Mouse (Mus musculus) stomach, postnatal 0 days (tissue): ENCODE results near the gene Zfp804b. TPM values are rescaled to one million over a fixed set of nuclear protein-coding genes. Genes with fewer than 3 reads are reported as not detected.
"Not testable (repeated sequence)": the region's sequence is repeated elsewhere in the genome, so short reads cannot be mapped to it uniquely, and the experiment has no call there.

Experiments
- ATAC-seq: fragments of 200-750 bp; cut with Nextera tagmentation; 2 replicates; pipeline ENCODE4 v1.8.0; 2017; ENCODE audit not compliant: low FRiP score, low TSS enrichment
- DNase-seq: peaks from one replicate; pipeline ENCODE4 v3.0.0-alpha.2; 2016; ENCODE audit warnings: low spot score
- H3K27ac ChIP-seq: fragments of 300-500 bp; sonication (generic); replicated peaks from 2 replicates; pipeline ENCODE4 v1.5.1; 2014; ENCODE audit warnings: mild to moderate bottlenecking, control low read depth
- H3K27me3 ChIP-seq: fragments of 300-500 bp; sonication (generic); 2 replicates; pipeline ENCODE4 v1.6.1; 2014; ENCODE audit warnings: low read length; ENCODE audit not compliant: control insufficient read depth, insufficient read depth
- H3K36me3 ChIP-seq: fragments of 300-500 bp; sonication (generic); 2 replicates; pipeline ENCODE4 v1.6.1; 2014; ENCODE audit warnings: low read length, mixed read lengths; ENCODE audit not compliant: control insufficient read depth, insufficient read depth
- H3K4me1 ChIP-seq: fragments of 300-500 bp; sonication (generic); replicated peaks from 2 replicates; pipeline ENCODE4 v1.6.1; 2014; ENCODE audit warnings: antibody characterized with exemption; ENCODE audit not compliant: control insufficient read depth, insufficient read depth
- H3K4me2 ChIP-seq: fragments of 300-500 bp; sonication (generic); replicated peaks from 2 replicates; pipeline ENCODE4 v1.6.1; 2014; ENCODE audit warnings: low read depth, mild to moderate bottlenecking, control low read depth, moderate library complexity
- H3K4me3 ChIP-seq: fragments of 300-500 bp; sonication (generic); 2 replicates; pipeline ENCODE4 v1.5.1; 2014; ENCODE audit warnings: low read depth, low read length, control low read depth
- H3K9ac ChIP-seq: fragments of 300-500 bp; sonication (generic); 2 replicates; pipeline ENCODE4 v1.6.1; 2014; ENCODE audit warnings: mild to moderate bottlenecking, low read length, control low read depth, mixed read lengths
- H3K9me3 ChIP-seq: fragments of 300-500 bp; sonication (generic); 2 replicates; pipeline ENCODE4 v1.6.1; 2016; ENCODE audit warnings: low read length; ENCODE audit not compliant: control insufficient read depth
- CTCF ChIP-seq: IDR thresholded peaks from 2 replicates; pipeline ENCODE4 v1.5.1; 2016; ENCODE audit warnings: antibody characterized with exemption, low read depth, mild to moderate bottlenecking, moderate library complexity
- EP300 ChIP-seq: optimal IDR thresholded peaks from 2 replicates; pipeline ENCODE3; 2016; ENCODE audit warnings: antibody characterized with exemption
- WGBS: fragments of 180-500 bp; shearing (Covaris S2); extraction: QIAGEN DNeasy Blood & Tissue Kit; methylation state at CpG from one replicate; pipeline ENCODE4 v1.1.7; 2014; 5-methylcytosine and 5-hydroxymethylcytosine counted together
- polyA plus RNA-seq: library from polyadenylated mRNA; unstranded; fragments of >200 nt; fragmentation: Nextera tagmentation; extraction: Ambion mirVana; gene quantifications from 2 replicates; pipeline ENCODE4 v1.2.1, GENCODE M21; 2015

The Zfp804b gene
- 0.05 and 0.12 TPM in 2 replicates for polyA plus RNA-seq

GRCm38 (mm10) chr5:7344145-7345010 lies at the start of gene Zfp804b:
TSS of gene Zfp804b (minus strand) at chr5:7344756.
- H3K27ac ChIP-seq: no peak within 1 kb of the TSS
- 1% methylated on average over 49 of the region's 50 CpGs for WGBS
- H3K9ac ChIP-seq: peak within 1 kb of the TSS; percentile 48
- peak; percentile 60 for TF ChIP-seq CTCF
- TF ChIP-seq EP300: no peak
- H3K4me1 ChIP-seq: no peaks in the 10 kb centered on the region
- H3K27me3 ChIP-seq: no peaks in the 10 kb centered on the region
- no peaks in the 10 kb centered on the region for H3K36me3 ChIP-seq
- DNase-seq (peak; percentile 80), ATAC-seq (peak; percentile 92)
- H3K4me3 ChIP-seq: peak within 1 kb of the TSS; percentile 52
- no peaks in the 10 kb centered on the region for H3K9me3 ChIP-seq
- peak within 1 kb of the TSS; percentile 94 for H3K4me2 ChIP-seq

GRCm38 (mm10) chr5:7364616-7365015 lies 20.1 kb upstream of the Zfp804b start:
- H3K9ac ChIP-seq, H3K4me1 ChIP-seq, H3K9me3 ChIP-seq, H3K27me3 ChIP-seq, H3K4me2 ChIP-seq, H3K4me3 ChIP-seq, H3K36me3 ChIP-seq, ATAC-seq, H3K27ac ChIP-seq, DNase-seq: not testable (repeated sequence)
- 85% methylated on average over 1 of the region's 1 CpGs for WGBS

DNA sequence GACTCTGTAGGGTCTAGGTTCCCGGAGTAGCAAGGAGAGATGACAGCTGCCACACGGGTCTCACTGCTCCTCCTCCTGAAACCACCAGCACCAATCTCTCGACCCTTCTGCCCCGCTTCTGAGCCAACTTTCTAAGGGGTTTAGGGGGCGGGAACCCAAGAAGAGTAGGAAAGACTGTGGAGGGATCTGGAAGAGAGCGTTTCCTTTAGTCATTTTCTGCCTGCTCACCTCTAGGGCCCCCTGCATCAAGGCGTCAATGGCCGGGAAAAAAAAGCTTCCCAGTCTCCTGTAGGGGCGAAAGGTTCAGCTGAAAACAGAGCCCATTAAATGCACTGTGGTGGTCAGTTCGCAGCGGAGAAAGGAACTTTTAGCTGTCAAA lies 444 bp upstream of the Zfp804b start:
- Histone ChIP-seq H3K27ac (no peak overlapping the region), H3K9ac (0 out of 2 replicates have a peak overlapping the region, but pooled peaks have one; percentile 23), H3K4me2 (peak overlapping the region; percentile 94), H3K36me3 (no peaks in the 10 kb centered on the region), H3K9me3 (no peaks in the 10 kb centered on the region), H3K27me3 (no peaks in the 10 kb centered on the region), H3K4me3 (peak overlapping the region; percentile 52), H3K4me1 (no peaks in the 10 kb centered on the region)
- DNase-seq (no peak), ATAC-seq (no peak; the same call in 1 of the 2 replicates)
- no peak for TF ChIP-seq CTCF
- no peak for TF ChIP-seq EP300
- WGBS: under 1% methylated on average over 11 of the region's 11 CpGs

- Histone ChIP-seq H3K4me1 (no peaks in the 10 kb centered on the region), H3K4me2 (no peak overlapping the region), H3K36me3 (no peaks in the 10 kb centered on the region), H3K4me3 (no peak overlapping the region), H3K27ac (no peak overlapping the region), H3K27me3 (no peaks in the 10 kb centered on the region), H3K9me3 (no peaks in the 10 kb centered on the region), H3K9ac (no peak overlapping the region)
- no peak for TF ChIP-seq EP300
- TF ChIP-seq CTCF: no peak
- WGBS: 80% methylated on average over 4 of the region's 4 CpGs
- DNase-seq: no peak
- no peak for ATAC-seq
These were observed 19.0 kb downstream of the Zfp804b start for GRCm38 (mm10) chr5:7325594-7325993.

DNA sequence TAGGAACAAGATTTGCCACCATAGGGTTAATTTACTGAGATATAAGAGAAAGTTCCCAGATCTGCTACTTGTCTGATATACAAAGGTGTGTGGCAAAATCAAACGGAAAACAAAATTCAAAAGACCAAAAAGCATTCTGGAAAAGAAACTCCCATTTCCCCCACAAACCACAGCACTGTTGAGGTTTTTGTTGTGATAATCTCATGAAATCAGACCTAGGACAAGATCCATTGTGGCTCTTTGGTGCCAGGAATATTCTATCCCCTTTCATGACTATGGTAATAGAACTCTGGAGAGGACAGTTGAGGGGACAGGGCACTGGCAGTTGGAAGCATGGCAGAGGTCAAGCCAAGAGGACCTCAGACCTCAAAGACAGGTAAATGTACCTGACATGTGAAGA lies 40.7 kb downstream of the Zfp804b start, which contains the start of gene Tex47:
Gene Tex47, plus strand, starts transcription at position 301 of the 400 bp plus-strand sequence.
- Histone ChIP-seq H3K27ac (no peak within 1 kb of the TSS), H3K9me3 (no peaks in the 10 kb centered on the region), H3K27me3 (no peaks in the 10 kb centered on the region), H3K9ac (no peak within 1 kb of the TSS), H3K36me3 (no peaks in the 10 kb centered on the region), H3K4me1 (no peaks in the 10 kb centered on the region), H3K4me2 (no peak within 1 kb of the TSS), H3K4me3 (no peak within 1 kb of the TSS)
- DNase-seq (no peak), ATAC-seq (no peak)
- 74% methylated on average over 1 of the region's 1 CpGs for WGBS
- TF ChIP-seq EP300 (no peak), CTCF (no peak)

DNA sequence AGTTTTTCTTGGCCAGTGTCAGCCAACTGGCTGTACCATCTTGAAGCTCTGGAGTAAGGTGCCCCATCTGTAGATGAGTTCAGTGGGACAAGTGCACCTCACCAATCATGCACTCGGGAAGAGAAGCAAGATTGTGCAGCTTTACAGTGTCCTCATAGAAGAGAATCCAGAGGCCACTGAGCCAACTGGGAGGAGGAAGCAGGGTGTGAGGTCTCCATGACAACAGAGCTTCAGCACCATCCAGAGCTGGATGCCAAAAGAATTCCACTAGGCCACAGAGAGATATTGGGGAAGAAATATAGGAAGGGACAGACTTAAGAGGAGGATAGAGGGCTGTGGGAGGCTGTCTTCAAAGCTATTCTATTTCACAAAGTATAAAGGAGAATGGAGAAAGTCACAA lies 41.6 kb downstream of the Zfp804b start:
- TF ChIP-seq EP300 (no peak), CTCF (no peak)
- H3K36me3 ChIP-seq: no peaks in the 10 kb centered on the region
- H3K27me3 ChIP-seq: no peaks in the 10 kb centered on the region
- DNase-seq: no peak
- no peak overlapping the region for H3K9ac ChIP-seq
- WGBS: 68% methylated on average over 1 of the region's 1 CpGs
- H3K4me1 ChIP-seq: no peaks in the 10 kb centered on the region
- no peaks in the 10 kb centered on the region for H3K9me3 ChIP-seq
- H3K4me3 ChIP-seq: no peak overlapping the region
- H3K4me2 ChIP-seq: no peak overlapping the region
- no peak for ATAC-seq
- H3K27ac ChIP-seq: no peak overlapping the region
